Mouse (Mus musculus) stomach, postnatal 0 days (tissue): ENCODE measurements around the gene Mmp27. TPM values are rescaled to one million over a fixed set of nuclear protein-coding genes. Genes with fewer than 3 reads are reported as not detected.

Source experiments
- ATAC-seq: fragments of 200-750 bp; cut with Nextera tagmentation; 2 replicates; pipeline ENCODE4 v1.8.0; 2017; ENCODE audit not compliant: low FRiP score, low TSS enrichment
- DNase-seq: peaks from one replicate; pipeline ENCODE4 v3.0.0-alpha.2; 2016; ENCODE audit warnings: low spot score
- H3K27ac ChIP-seq: fragments of 300-500 bp; sonication (generic); replicated peaks from 2 replicates; pipeline ENCODE4 v1.5.1; 2014; ENCODE audit warnings: mild to moderate bottlenecking, control low read depth
- H3K27me3 ChIP-seq: fragments of 300-500 bp; sonication (generic); 2 replicates; pipeline ENCODE4 v1.6.1; 2014; ENCODE audit warnings: low read length; ENCODE audit not compliant: control insufficient read depth, insufficient read depth
- H3K36me3 ChIP-seq: fragments of 300-500 bp; sonication (generic); 2 replicates; pipeline ENCODE4 v1.6.1; 2014; ENCODE audit warnings: low read length, mixed read lengths; ENCODE audit not compliant: control insufficient read depth, insufficient read depth
- H3K4me1 ChIP-seq: fragments of 300-500 bp; sonication (generic); replicated peaks from 2 replicates; pipeline ENCODE4 v1.6.1; 2014; ENCODE audit warnings: antibody characterized with exemption; ENCODE audit not compliant: control insufficient read depth, insufficient read depth
- H3K4me2 ChIP-seq: fragments of 300-500 bp; sonication (generic); replicated peaks from 2 replicates; pipeline ENCODE4 v1.6.1; 2014; ENCODE audit warnings: low read depth, mild to moderate bottlenecking, control low read depth, moderate library complexity
- H3K4me3 ChIP-seq: fragments of 300-500 bp; sonication (generic); 2 replicates; pipeline ENCODE4 v1.5.1; 2014; ENCODE audit warnings: low read depth, low read length, control low read depth
- H3K9ac ChIP-seq: fragments of 300-500 bp; sonication (generic); 2 replicates; pipeline ENCODE4 v1.6.1; 2014; ENCODE audit warnings: mild to moderate bottlenecking, low read length, control low read depth, mixed read lengths
- H3K9me3 ChIP-seq: fragments of 300-500 bp; sonication (generic); 2 replicates; pipeline ENCODE4 v1.6.1; 2016; ENCODE audit warnings: low read length; ENCODE audit not compliant: control insufficient read depth
- CTCF ChIP-seq: IDR thresholded peaks from 2 replicates; pipeline ENCODE4 v1.5.1; 2016; ENCODE audit warnings: antibody characterized with exemption, low read depth, mild to moderate bottlenecking, moderate library complexity
- EP300 ChIP-seq: optimal IDR thresholded peaks from 2 replicates; pipeline ENCODE3; 2016; ENCODE audit warnings: antibody characterized with exemption
- WGBS: fragments of 180-500 bp; shearing (Covaris S2); extraction: QIAGEN DNeasy Blood & Tissue Kit; methylation state at CpG from one replicate; pipeline ENCODE4 v1.1.7; 2014; 5-methylcytosine and 5-hydroxymethylcytosine counted together
- polyA plus RNA-seq: library from polyadenylated mRNA; unstranded; fragments of >200 nt; fragmentation: Nextera tagmentation; extraction: Ambion mirVana; gene quantifications from 2 replicates; pipeline ENCODE4 v1.2.1, GENCODE M21; 2015

Mmp27 gene
- polyA plus RNA-seq, 1 experiment from 2014 or later = not detected

DNA sequence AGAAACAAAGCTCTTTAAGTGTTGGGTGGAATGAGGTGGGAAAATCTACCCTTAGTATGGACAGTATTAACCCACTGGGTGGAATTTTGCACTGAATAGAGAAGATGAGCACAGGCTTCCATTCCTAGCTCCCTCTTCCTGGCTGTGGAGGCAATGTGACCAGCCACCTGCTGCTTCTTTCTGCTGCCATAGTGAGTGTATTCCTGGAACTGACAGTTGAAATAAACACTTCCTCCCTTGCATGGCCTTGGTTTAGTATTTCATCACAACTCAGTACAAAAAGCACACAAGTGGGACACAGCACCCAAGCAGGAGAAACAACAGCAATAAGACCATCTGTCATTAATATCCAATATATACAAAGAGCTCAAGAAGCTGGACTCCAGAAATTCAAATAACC, 19.3 kb upstream of the Mmp27 start:
- H3K4me3 ChIP-seq = no peak overlapping the region
- H3K27me3 ChIP-seq = no peaks in the 10 kb centered on the region
- no peak overlapping the region for H3K27ac ChIP-seq
- H3K4me1 ChIP-seq = no peaks in the 10 kb centered on the region
- TF ChIP-seq EP300 (no peak), CTCF (no peak)
- ATAC-seq (no peak), DNase-seq (no peak)
- H3K36me3 ChIP-seq = no peaks in the 10 kb centered on the region
- no peak overlapping the region for H3K4me2 ChIP-seq
- no peaks in the 10 kb centered on the region for H3K9me3 ChIP-seq
- no peak overlapping the region for H3K9ac ChIP-seq

DNA sequence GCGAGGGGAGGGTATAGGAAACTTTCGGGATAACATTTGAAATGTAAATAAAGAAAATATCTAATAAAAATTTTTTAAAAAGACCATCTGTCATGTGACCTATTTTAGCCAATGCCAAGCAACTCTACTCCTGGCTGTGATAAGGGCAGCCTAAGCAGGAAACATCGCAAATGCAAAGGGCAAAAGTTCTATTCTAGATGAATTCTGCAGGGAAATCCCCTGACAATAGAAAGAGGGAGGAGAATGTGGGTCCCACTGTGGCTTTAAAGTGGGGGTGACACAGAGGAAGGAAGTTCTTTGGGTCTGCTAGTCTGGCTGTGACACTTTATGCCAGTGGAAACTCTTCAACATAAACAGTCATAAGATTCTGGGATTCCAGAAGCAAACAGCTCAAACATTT, 17.7 kb upstream of the Mmp27 start:
- H3K27ac ChIP-seq = no peak overlapping the region
- H3K27me3 ChIP-seq = no peaks in the 10 kb centered on the region
- TF ChIP-seq EP300 (no peak), CTCF (no peak)
- no peak overlapping the region for H3K4me2 ChIP-seq
- WGBS = 76% methylated on average over 3 of the region's 3 CpGs
- H3K4me1 ChIP-seq = no peaks in the 10 kb centered on the region
- no peaks in the 10 kb centered on the region for H3K36me3 ChIP-seq
- ATAC-seq (no peak), DNase-seq (no peak)
- H3K9me3 ChIP-seq = no peaks in the 10 kb centered on the region
- no peak overlapping the region for H3K9ac ChIP-seq
- H3K4me3 ChIP-seq = no peak overlapping the region

DNA sequence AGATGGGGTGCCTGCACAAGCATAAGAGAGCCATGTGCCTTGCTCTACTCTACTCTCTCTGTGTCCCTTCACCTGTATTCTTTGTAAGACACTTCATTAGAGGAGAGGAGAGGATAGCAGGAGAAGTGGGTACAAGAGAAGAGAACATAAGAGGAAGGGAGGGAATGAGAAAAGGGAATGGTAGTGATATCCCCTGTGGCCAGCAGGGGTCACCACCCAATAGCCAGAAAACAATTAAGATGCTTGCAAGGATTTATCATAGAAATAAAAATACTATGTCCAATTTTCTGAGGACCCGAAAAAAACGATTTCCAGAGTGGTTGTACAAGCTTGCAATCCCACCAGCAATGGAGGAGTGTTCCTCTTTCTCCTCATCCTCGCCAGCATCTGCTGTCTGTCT, 16.8 kb upstream of the Mmp27 start:
- H3K36me3 ChIP-seq = no peaks in the 10 kb centered on the region
- DNase-seq = peak; percentile 22
- H3K4me2 ChIP-seq = no peak overlapping the region

DNA sequence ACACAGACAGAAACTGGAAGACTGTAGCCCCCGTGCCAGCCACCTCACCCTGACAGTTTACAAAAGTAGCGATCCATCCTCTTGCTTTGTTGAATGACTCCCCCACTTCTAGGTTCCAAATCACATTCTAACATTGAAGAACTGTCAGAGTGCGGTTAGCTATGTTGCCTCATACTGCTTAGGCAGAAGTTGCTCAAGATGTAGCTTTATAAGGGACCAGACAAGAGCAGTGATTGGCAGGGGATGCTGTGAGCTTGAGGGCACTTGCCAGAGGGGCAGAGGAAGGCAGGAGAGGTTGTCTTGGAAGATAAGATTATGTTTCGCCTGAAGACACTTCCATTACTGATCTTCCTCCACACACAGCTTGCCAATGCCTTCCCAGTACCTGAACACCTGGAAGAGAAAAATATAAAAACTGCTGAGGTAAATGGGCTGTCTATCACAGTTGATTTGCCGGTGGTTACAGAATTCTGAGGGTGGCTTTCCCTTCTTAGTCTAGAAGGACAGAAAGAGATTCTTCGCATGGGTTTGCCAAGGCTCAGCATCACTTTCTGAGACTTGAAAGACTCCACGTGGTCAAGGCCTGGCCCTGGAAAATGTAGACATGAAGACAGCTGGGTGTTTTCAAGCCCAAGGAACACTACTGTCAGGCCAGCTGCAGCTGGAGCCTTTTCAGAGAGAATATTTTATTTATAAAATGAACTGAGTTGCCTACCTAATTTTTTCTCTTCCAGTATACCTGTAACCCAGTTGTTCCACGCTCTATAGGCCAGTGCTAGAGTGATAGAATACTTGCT, 12.8 kb upstream of the Mmp27 start, which contains the start of gene Mmp8:
Mmp8 (plus strand) TSS at position 236 of the 797 bp plus-strand sequence.
- H3K27me3 ChIP-seq = no peaks in the 10 kb centered on the region
- no peak for TF ChIP-seq CTCF
- no peak for TF ChIP-seq EP300
- H3K4me3 ChIP-seq = no peak within 1 kb of the TSS
- no peak for ATAC-seq
- no peaks in the 10 kb centered on the region for H3K9me3 ChIP-seq
- 63% methylated on average over 8 of the region's 8 CpGs for WGBS
- DNase-seq = no peak
- no peak within 1 kb of the TSS for H3K4me2 ChIP-seq
- H3K9ac ChIP-seq = no peak within 1 kb of the TSS
- no peaks in the 10 kb centered on the region for H3K4me1 ChIP-seq
- H3K36me3 ChIP-seq = no peaks in the 10 kb centered on the region
- no peak within 1 kb of the TSS for H3K27ac ChIP-seq

More for the DNA sequence above, 16.8 kb upstream of the Mmp27 start:
- no peaks in the 10 kb centered on the region for H3K27me3 ChIP-seq
- H3K4me1 ChIP-seq = no peaks in the 10 kb centered on the region
- 37% methylated on average over 3 of the region's 3 CpGs for WGBS
- TF ChIP-seq CTCF (peak; percentile 74), EP300 (no peak)
- H3K4me3 ChIP-seq = no peak overlapping the region
- no peak for ATAC-seq
- no peak overlapping the region for H3K27ac ChIP-seq
- H3K9me3 ChIP-seq = no peaks in the 10 kb centered on the region
- H3K9ac ChIP-seq = no peak overlapping the region

DNA sequence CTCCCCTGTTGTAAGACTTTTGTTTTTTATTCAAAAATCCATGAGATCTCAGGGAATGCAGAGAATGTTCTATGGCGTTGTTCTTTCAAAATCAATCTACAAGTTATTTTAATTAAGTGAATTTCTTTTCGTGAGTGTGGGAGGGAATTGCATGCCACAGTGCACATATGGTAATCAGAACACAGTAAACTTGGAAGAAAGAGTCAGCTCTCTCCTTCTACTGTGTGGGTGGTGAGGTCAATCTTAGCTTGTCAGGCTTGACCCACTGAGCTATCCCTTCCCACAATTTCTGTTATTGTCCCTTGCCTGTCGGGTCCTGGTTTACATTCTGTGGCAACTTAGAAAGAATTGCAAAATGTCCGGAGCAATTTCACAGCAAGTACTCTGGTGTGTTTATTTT, 11.2 kb upstream of the Mmp27 start:
- TF ChIP-seq EP300 = no peak
- no peak for TF ChIP-seq CTCF
- 49% methylated on average over 4 of the region's 4 CpGs for WGBS
- H3K27me3 ChIP-seq = no peaks in the 10 kb centered on the region
- no peak for DNase-seq
- no peak overlapping the region for H3K4me2 ChIP-seq
- ATAC-seq = no peak
- no peak overlapping the region for H3K4me3 ChIP-seq
- H3K9me3 ChIP-seq = no peaks in the 10 kb centered on the region
- no peak overlapping the region for H3K27ac ChIP-seq
- H3K36me3 ChIP-seq = no peaks in the 10 kb centered on the region
- no peaks in the 10 kb centered on the region for H3K4me1 ChIP-seq
- no peak overlapping the region for H3K9ac ChIP-seq

DNA sequence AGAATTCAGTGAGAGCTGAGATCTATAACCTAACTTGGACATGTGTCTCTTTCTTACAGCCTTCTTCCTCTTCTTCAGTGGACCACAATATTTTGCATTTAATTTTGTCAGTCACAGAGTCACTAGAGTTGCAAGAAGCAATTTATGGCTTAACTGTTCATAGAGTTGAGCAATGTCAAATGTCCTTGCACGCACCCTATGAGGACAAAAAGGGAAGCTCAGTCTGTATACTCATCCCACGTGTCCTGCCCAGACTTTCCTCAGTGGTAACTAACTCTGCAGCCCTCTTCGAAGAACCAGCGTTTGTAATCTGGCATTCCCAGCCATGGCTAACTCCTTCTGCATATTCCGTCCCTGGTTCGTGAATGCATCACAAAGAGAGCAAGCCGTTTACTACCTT, 3.8 kb upstream of the Mmp27 start:
- Histone ChIP-seq H3K4me2 (no peak overlapping the region), H3K27me3 (no peaks in the 10 kb centered on the region), H3K4me1 (no peaks in the 10 kb centered on the region), H3K4me3 (no peak overlapping the region), H3K27ac (no peak overlapping the region), H3K9me3 (no peaks in the 10 kb centered on the region), H3K9ac (no peak overlapping the region), H3K36me3 (no peaks in the 10 kb centered on the region)
- DNase-seq = no peak
- ATAC-seq = no peak
- no peak for TF ChIP-seq CTCF
- no peak for TF ChIP-seq EP300
- 64% methylated on average over 7 of the region's 7 CpGs for WGBS
